Mouse (Mus musculus): ENCODE results near the gene Samd4.

DNA sequence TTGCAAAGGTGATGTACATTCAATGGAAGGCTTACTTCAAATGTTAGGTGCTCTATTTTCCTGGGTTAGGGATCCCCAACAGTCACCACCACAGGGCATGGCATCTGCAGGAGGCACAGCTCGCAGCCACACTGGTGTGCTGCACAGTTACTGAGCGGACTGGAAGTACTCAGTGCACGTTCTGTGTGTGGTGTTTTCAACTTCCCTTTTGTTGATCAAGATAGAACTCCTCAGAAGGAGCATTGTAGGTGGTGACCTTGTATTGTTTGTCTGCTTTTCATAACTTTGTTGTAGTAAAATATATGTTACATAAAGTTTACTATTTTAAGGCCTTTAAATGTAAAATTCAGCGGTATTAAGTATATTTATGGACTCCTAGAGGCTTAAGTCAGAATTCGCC lies 19.7 kb upstream of the Samd4 start:
- TF ChIP-seq CTCF (IDR thresholded peaks at IDR 0.05; ENCODE audit: low read depth), result no peak
- no peak for TF ChIP-seq EP300 (IDR thresholded peaks at IDR 0.05; ENCODE audit: low read depth)
